Mouse (Mus musculus): ENCODE results near the gene Izumo1. TPM values are rescaled to one million over a fixed set of nuclear protein-coding genes. Genes with fewer than 3 reads are reported as not detected.

Gene Izumo1
- polyA plus RNA-seq, 1 experiment from 2014 or later = 0.14 TPM

DNA sequence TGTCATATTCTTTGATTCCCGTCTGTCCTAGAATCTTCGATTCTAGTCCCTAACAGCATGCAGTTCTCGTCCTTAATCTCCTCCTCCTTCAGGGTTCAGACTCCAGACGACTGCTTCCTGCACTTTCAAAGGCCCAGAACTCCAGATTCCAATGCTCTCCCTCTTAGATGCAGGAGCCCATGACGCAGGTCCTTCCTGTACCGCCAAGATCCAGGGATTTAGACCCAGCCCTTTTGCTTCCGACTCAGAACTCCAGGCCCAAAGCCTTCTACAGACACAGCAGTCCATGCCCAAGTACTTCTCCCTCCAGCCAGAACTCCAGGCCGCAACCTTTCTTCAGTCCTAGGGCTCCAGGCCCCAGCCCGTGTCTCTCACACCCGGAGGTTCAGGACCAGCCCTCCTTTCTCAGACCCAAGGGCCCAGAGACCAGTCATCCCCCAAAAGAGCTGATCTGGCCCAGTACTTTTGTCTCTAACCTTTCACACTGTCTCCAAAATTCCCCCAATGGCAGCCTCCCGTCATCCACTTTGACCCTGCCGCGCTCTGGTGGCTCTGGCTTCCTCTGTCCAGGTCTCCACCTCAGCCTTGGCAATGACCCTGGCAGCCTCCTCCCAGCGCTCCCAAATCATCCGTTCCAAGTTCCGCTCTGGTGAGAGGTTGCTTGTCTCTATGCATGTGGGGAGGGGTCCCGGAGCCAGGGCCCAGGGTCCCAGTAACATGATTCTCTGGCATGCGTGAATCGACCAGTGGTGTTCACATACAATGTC, 18.8 kb downstream of the Izumo1 start:
- no peak for ATAC-seq (ENCODE audit: low FRiP score, low TSS enrichment)
- Histone ChIP-seq H3K27ac (ENCODE audit: low read length) (peak overlapping the region; percentile 64), H3K4me2 (replicated peaks; ENCODE audit: low read depth, low read length) (no peak overlapping the region), H3K36me3 (ENCODE audit: insufficient read depth, low read length) (peaks cover 13% of the 10 kb centered on the region), H3K4me3 (ENCODE audit: low read length) (no peak overlapping the region), H3K9ac (replicated peaks; ENCODE audit: low read length) (peak overlapping the region; percentile 27; the same call in 1 of the 2 replicates), H3K4me1 (ENCODE audit: insufficient read depth, low read length) (peaks cover 66% of the 10 kb centered on the region), H3K9me3 (ENCODE audit: low read length) (no peaks in the 10 kb centered on the region), H3K27me3 (ENCODE audit: insufficient read depth, low read length) (no peaks in the 10 kb centered on the region)
- WGBS = 57% methylated on average over 19 of the region's 19 CpGs

DNA sequence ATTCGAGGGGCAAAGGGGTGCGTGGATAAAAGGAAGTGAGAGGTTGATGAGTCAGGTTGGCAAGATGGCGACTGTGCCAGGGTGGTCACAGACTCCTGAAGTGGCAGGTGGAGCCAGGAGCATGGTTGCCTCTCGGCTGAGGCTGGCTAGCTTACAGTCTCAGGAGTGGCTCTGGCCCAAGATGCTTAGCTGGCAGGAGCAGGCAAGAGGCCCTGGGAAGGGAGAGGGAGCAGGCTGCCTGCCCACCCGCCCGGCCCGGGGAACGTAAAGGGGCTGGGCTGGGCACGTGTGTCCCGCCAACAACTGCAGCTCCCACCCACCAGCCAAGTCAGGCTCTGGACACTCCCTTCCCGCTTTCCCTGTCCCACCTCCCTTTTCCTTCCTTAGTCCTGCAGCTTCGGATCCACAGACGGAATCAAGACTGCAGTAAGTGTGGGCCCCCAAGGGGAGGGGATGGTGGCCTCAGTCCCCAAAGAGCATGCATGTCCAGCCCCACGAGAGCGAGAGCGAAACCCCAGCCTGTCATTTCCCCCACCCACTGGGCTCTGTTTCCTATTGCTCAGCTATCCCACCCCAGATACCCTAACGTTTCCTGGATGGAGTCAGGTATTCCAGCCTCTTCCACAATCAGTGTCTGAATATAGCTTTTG, 19.9 kb downstream of the Izumo1 start:
- peak overlapping the region; percentile 83 for H3K9ac ChIP-seq (replicated peaks; ENCODE audit: low read length)
- peak overlapping the region; percentile 20; the same call in 1 of the 2 replicates for H3K4me3 ChIP-seq (ENCODE audit: low read length)
- H3K27ac ChIP-seq (ENCODE audit: low read length) = peak overlapping the region; percentile 92
- no peaks in the 10 kb centered on the region for H3K9me3 ChIP-seq (ENCODE audit: low read length)
- peaks cover 8% of the 10 kb centered on the region for H3K36me3 ChIP-seq (ENCODE audit: insufficient read depth, low read length)
- peaks cover 55% of the 10 kb centered on the region for H3K4me1 ChIP-seq (ENCODE audit: insufficient read depth, low read length)
- no peak for ATAC-seq (ENCODE audit: low FRiP score, low TSS enrichment)
- H3K4me2 ChIP-seq (replicated peaks; ENCODE audit: low read depth, low read length) = peak overlapping the region; percentile 77
- WGBS = 41% methylated on average over 17 of the region's 17 CpGs
- H3K27me3 ChIP-seq (ENCODE audit: insufficient read depth, low read length) = no peaks in the 10 kb centered on the region

DNA sequence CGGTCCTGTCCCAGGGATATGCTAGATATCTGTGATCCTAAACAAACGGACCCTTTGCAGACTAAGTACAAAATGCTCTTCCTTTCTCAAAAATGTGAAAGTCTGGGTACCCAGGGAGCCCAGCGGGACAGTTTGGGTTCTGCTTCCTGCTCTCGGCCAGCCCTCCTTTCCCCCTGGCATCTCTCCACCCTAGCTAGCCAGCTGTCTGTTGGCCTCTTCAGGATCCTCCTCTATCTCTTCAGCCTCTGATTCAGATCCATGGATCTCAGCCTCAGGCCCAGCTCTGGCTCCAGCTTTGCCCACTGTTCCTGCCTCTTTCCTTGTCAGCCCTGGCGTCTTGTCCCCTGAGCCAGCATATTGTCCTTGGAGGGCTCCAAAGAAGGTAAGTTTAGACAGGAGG, 20.5 kb downstream of the Izumo1 start:
- whole genome bisulfite sequencing = 71% methylated on average over 5 of the region's 5 CpGs
- no peaks in the 10 kb centered on the region for H3K9me3 ChIP-seq (ENCODE audit: low read length)
- ATAC-seq (ENCODE audit: low FRiP score, low TSS enrichment) = no peak

DNA sequence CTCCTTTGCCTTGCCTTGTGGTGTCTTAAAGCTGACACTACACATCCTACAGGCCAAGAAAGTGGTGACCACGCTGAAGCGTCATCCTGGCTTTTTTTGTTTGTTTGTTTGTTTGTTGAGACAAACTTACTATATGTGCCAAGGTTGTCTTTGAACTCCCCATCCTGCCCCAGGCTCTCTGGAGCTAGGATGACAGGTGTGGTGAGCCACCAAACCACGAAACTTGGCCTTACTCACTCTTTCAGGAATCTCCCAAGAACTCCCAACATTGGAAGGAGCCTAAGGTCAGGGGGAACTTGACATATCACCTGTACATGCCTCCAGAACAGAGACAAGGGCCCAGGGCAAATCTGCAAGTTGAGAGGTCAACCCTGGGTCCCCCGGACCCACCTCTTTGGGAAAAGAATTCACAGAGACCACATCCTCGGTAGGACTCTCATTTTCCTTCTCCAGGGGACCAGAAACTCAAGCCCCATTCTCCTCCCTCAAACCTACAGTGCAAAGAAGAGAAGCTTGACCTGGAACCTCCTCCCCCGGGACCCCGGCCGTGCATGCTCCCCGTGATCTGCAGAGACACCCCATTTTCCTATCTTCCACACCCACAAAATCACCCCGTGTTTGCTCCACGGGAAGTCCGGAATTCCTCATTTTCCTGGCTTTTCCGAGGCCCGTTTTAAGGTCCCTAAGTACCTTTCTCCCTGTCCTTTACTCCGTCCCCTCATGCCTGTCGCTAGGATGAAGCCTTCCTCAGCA, 21.1 kb downstream of the Izumo1 start:
- H3K4me3 ChIP-seq (ENCODE audit: low read length) = peak overlapping the region; percentile 53
- peak overlapping the region; percentile 77 for H3K4me2 ChIP-seq (replicated peaks; ENCODE audit: low read depth, low read length)
- peak overlapping the region; percentile 83 for H3K9ac ChIP-seq (replicated peaks; ENCODE audit: low read length)
- peak overlapping the region; percentile 92 for H3K27ac ChIP-seq (ENCODE audit: low read length)
- no peaks in the 10 kb centered on the region for H3K27me3 ChIP-seq (ENCODE audit: insufficient read depth, low read length)
- H3K36me3 ChIP-seq (ENCODE audit: insufficient read depth, low read length) = no peaks in the 10 kb centered on the region
- no peak for ATAC-seq (ENCODE audit: low FRiP score, low TSS enrichment)
- H3K4me1 ChIP-seq (ENCODE audit: insufficient read depth, low read length) = peaks cover 55% of the 10 kb centered on the region
- 27% methylated on average over 16 of the region's 16 CpGs for WGBS
- no peaks in the 10 kb centered on the region for H3K9me3 ChIP-seq (ENCODE audit: low read length)

More for the DNA sequence above, 20.5 kb downstream of the Izumo1 start:
- peaks cover 55% of the 10 kb centered on the region for H3K4me1 ChIP-seq (ENCODE audit: insufficient read depth, low read length)
- H3K4me2 ChIP-seq (replicated peaks; ENCODE audit: low read depth, low read length) = peak overlapping the region; percentile 77
- peak overlapping the region; percentile 83 for H3K9ac ChIP-seq (replicated peaks; ENCODE audit: low read length)
- H3K27ac ChIP-seq (ENCODE audit: low read length) = peak overlapping the region; percentile 92
- H3K4me3 ChIP-seq (ENCODE audit: low read length) = peak overlapping the region; percentile 53; the same call in 1 of the 2 replicates
- H3K36me3 ChIP-seq (ENCODE audit: insufficient read depth, low read length) = 0 out of 2 replicates have a peak, but pooled peaks cover 3% of the 10 kb centered on the region
- H3K27me3 ChIP-seq (ENCODE audit: insufficient read depth, low read length) = no peaks in the 10 kb centered on the region

DNA sequence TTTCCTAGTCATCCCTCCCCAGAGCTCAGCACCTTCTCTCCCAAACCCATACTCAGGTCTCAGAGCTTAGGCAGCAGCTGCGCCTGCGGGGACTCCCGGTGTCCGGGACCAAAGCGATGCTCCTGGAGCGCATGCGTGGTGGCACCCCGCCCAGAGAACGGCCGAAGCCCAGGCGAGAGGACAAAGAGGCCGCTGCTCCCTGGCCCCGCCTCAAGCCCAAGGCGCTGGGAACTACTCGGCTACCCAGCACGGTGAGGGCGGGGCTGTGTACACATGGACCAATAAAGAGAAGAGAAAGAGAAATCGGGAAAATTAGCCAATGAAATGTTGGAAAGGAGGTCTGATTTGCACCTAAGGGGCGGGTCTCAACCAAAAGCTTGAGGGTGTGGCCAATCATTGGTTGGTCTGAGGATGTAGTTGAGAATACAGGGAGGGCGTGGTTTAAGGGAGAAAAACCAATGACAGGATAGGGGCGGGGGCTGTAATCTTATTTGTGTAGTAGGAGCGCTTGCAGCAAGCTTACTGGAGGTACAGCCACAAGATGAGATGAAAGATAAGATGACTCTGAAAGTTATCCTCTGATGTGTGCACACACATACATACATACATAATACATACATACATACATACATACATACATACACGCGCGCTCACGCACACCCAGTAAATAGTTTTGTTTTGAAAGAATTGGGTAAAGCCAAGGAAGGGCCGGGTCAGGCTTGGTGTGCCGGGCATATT, 22.0 kb downstream of the Izumo1 start:
- WGBS = 3% methylated on average over 28 of the region's 28 CpGs
- Histone ChIP-seq H3K4me2 (replicated peaks; ENCODE audit: low read depth, low read length) (peak overlapping the region; percentile 77), H3K36me3 (ENCODE audit: insufficient read depth, low read length) (no peaks in the 10 kb centered on the region), H3K9ac (replicated peaks; ENCODE audit: low read length) (peak overlapping the region; percentile 83), H3K4me1 (ENCODE audit: insufficient read depth, low read length) (peaks cover 50% of the 10 kb centered on the region), H3K9me3 (ENCODE audit: low read length) (no peaks in the 10 kb centered on the region), H3K27me3 (ENCODE audit: insufficient read depth, low read length) (no peaks in the 10 kb centered on the region), H3K4me3 (ENCODE audit: low read length) (peak overlapping the region; percentile 53), H3K27ac (ENCODE audit: low read length) (peak overlapping the region; percentile 92)
- ATAC-seq (ENCODE audit: low FRiP score, low TSS enrichment) = peak; percentile 92

DNA sequence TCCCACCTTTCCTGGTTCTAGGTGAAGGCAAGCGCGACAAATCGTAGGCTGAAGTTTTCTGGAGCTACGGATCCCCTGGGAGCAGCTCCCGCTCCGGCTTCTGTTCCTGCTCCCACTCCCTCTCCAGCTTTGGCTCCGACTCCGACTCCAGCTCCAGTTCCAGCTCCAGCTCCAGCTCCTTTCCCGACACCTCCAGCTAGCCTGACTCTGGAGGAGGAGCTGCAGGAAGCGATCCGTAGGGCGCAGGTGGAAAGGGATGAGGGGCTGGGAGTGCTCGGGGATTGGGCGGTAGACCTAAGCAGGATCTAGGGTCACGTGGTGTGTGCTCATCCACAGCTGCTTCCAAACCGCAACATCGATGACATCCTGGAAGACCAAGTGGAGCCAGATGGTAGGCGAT, 22.6 kb downstream of the Izumo1 start:
- WGBS = 15% methylated on average over 18 of the region's 18 CpGs
- no peaks in the 10 kb centered on the region for H3K9me3 ChIP-seq (ENCODE audit: low read length)
- H3K9ac ChIP-seq (replicated peaks; ENCODE audit: low read length) = peak overlapping the region; percentile 63
- peak overlapping the region; percentile 44 for H3K4me3 ChIP-seq (ENCODE audit: low read length)
- H3K4me1 ChIP-seq (ENCODE audit: insufficient read depth, low read length) = peaks cover 50% of the 10 kb centered on the region
- no peaks in the 10 kb centered on the region for H3K27me3 ChIP-seq (ENCODE audit: insufficient read depth, low read length)
- H3K27ac ChIP-seq (ENCODE audit: low read length) = peak overlapping the region; percentile 89
- H3K4me2 ChIP-seq (replicated peaks; ENCODE audit: low read depth, low read length) = peak overlapping the region; percentile 77
- ATAC-seq (ENCODE audit: low FRiP score, low TSS enrichment) = peak; percentile 29; the same call in 1 of the 2 replicates
- no peaks in the 10 kb centered on the region for H3K36me3 ChIP-seq (ENCODE audit: insufficient read depth, low read length)

DNA sequence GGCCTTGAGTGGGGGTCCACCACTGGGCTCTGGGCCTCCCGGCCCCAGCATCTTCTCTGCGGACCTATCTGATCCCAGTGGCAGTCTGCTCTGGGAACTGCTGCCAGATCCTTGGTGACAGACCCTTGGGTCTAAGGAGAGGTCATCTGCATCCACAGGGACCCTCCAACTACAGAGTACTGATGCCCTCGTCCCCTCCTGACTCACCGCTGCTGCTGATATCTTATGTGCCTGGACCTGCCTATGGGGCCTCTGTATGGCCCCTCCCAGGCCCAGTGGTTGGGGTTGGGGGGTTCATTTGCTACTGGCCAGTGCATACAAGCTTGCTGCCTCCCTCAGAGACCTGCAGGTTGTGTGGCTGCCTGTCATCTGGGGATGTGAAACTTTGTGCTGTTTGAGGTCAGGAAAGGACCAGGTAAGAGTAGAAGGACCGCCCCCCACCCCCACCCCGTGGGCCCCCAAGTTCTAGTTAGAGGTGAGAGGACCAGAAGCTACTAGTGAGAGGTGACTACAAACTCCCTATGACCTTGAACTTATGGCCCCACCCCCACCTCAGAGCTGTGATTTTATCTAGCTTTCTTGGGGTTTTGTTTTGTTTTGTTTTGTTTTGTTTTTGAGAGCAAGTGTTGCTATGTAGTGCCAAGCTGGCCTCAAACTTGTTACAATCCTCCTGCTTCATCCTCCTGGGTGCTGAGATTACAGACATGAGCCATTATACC, 23.4 kb downstream of the Izumo1 start:
- no peaks in the 10 kb centered on the region for H3K9me3 ChIP-seq (ENCODE audit: low read length)
- 65% methylated on average over 6 of the region's 6 CpGs for WGBS
- peak overlapping the region; percentile 63 for H3K9ac ChIP-seq (replicated peaks; ENCODE audit: low read length)
- peaks cover 41% of the 10 kb centered on the region for H3K4me1 ChIP-seq (ENCODE audit: insufficient read depth, low read length)
- H3K36me3 ChIP-seq (ENCODE audit: insufficient read depth, low read length) = no peaks in the 10 kb centered on the region
- peak overlapping the region; percentile 44 for H3K4me3 ChIP-seq (ENCODE audit: low read length)
- no peak overlapping the region; the same call in 1 of the 2 replicates for H3K27ac ChIP-seq (ENCODE audit: low read length)
- peak overlapping the region; percentile 77 for H3K4me2 ChIP-seq (replicated peaks; ENCODE audit: low read depth, low read length)
- no peaks in the 10 kb centered on the region for H3K27me3 ChIP-seq (ENCODE audit: insufficient read depth, low read length)
- ATAC-seq (ENCODE audit: low FRiP score, low TSS enrichment) = no peak

DNA sequence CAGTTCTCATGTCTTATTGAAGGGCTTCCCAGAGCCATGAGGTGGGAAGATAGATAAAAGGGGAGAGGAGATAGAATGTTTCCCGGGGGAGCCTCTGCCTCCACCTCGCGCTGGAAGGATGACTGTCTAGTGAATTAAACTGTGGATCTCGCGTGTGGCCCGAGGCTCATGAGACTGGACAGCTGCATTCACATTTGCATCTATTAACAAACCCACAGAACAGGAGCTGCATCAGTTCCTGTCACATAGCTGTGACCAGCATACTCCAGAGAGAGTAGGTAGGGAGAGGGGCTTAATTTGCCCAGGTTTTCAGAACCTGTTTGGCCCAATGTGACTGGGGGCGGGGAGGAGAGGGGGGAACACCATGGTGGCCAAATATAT, 24.0 kb downstream of the Izumo1 start:
- Histone ChIP-seq H3K4me1 (ENCODE audit: insufficient read depth, low read length) (peaks cover 36% of the 10 kb centered on the region), H3K9me3 (ENCODE audit: low read length) (no peaks in the 10 kb centered on the region), H3K4me2 (replicated peaks; ENCODE audit: low read depth, low read length) (no peak overlapping the region), H3K4me3 (ENCODE audit: low read length) (no peak overlapping the region), H3K36me3 (ENCODE audit: insufficient read depth, low read length) (no peaks in the 10 kb centered on the region), H3K27me3 (ENCODE audit: insufficient read depth, low read length) (no peaks in the 10 kb centered on the region), H3K27ac (ENCODE audit: low read length) (no peak overlapping the region), H3K9ac (replicated peaks; ENCODE audit: low read length) (no peak overlapping the region)
- 90% methylated on average over 7 of the region's 7 CpGs for WGBS
- no peak for ATAC-seq (ENCODE audit: low FRiP score, low TSS enrichment)

DNA sequence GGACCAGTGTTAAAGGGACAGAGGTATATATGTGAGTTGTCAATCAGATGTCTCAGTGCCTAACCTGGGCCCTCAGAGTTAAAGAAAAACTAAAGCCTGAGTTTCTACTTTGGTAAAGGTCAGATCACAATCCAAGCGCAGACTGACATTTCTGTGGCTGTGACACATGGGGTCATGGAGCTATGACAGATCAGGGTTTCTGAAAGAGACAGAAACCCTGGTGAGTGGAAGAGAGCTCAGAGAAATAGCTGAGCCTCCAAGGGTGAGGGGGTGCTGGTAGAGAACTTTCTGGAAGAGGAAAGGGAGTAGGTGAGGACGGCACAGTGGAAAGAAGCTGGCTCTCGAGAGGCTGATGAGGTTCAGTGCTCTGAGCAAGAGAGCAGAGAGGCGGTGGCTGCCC, 25.1 kb downstream of the Izumo1 start:
- 58% methylated on average over 4 of the region's 4 CpGs for WGBS
- no peak overlapping the region for H3K27ac ChIP-seq (ENCODE audit: low read length)
- peaks cover 25% of the 10 kb centered on the region for H3K4me1 ChIP-seq (ENCODE audit: insufficient read depth, low read length)
- H3K9ac ChIP-seq (replicated peaks; ENCODE audit: low read length) = no peak overlapping the region
- H3K4me3 ChIP-seq (ENCODE audit: low read length) = no peak overlapping the region
- no peak for ATAC-seq (ENCODE audit: low FRiP score, low TSS enrichment)
- no peaks in the 10 kb centered on the region for H3K9me3 ChIP-seq (ENCODE audit: low read length)
- no peaks in the 10 kb centered on the region for H3K36me3 ChIP-seq (ENCODE audit: insufficient read depth, low read length)
- no peaks in the 10 kb centered on the region for H3K27me3 ChIP-seq (ENCODE audit: insufficient read depth, low read length)
- no peak overlapping the region for H3K4me2 ChIP-seq (replicated peaks; ENCODE audit: low read depth, low read length)
